Mouse (Mus musculus): ENCODE measurements around the gene Naa40. TPM values are rescaled to one million over a fixed set of nuclear protein-coding genes. Genes with fewer than 3 reads are reported as not detected.

Gene Naa40
- polyA plus RNA-seq, 1 experiment: 69.3 TPM

DNA sequence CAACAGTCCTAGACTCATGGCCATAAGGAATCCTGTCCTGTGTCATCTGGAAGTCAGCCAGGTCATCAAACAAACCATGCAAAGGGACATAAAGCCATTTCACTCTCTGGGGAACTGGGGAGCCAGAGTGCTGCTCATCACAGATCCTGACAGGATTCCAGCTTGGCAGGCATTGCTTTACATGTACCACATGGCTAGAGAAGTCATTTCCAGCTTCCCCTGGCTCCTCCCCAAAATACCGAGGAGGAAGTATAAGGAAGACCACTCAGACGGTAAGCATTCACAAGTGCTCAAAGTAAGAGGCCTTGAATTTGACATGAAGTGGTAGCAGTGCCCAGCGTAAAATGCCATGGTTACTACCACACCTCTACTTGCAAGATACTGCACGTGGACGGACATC, 26.5 kb downstream of the Naa40 start:
- TF ChIP-seq CTCF (IDR thresholded peaks at IDR 0.05; ENCODE audit: control insufficient read depth, insufficient read depth, insufficient replicate concordance, low read depth, low read length): no peak
- no peak for TF ChIP-seq POLR2A (IDR thresholded peaks at IDR 0.05; ENCODE audit: control insufficient read depth, low read depth, low read length)
- peaks cover 11% of the 10 kb centered on the region for H3K4me1 ChIP-seq (ENCODE audit: control insufficient read depth, insufficient read depth, low read length)
- H3K4me3 ChIP-seq (ENCODE audit: control insufficient read depth, low read depth, low read length): no peak overlapping the region
- no peaks in the 10 kb centered on the region for H3K36me3 ChIP-seq (ENCODE audit: control insufficient read depth, insufficient read depth, low read length)
- H3K27me3 ChIP-seq (ENCODE audit: control insufficient read depth, insufficient read depth, low read length): no peaks in the 10 kb centered on the region
- no peak overlapping the region for H3K27ac ChIP-seq (ENCODE audit: control insufficient read depth, insufficient read depth, low read depth, low read length)

- H3K27ac ChIP-seq (ENCODE audit: control insufficient read depth, insufficient read depth, low read depth, low read length): no peak overlapping the region
- H3K4me3 ChIP-seq (ENCODE audit: control insufficient read depth, low read depth, low read length): no peak overlapping the region
- peaks cover 8% of the 10 kb centered on the region for H3K4me1 ChIP-seq (ENCODE audit: control insufficient read depth, insufficient read depth, low read length)
- no peaks in the 10 kb centered on the region for H3K36me3 ChIP-seq (ENCODE audit: control insufficient read depth, insufficient read depth, low read length)
- TF ChIP-seq CTCF (IDR thresholded peaks at IDR 0.05; ENCODE audit: control insufficient read depth, insufficient read depth, insufficient replicate concordance, low read depth, low read length) (no peak), POLR2A (IDR thresholded peaks at IDR 0.05; ENCODE audit: control insufficient read depth, low read depth, low read length) (no peak)
- H3K27me3 ChIP-seq (ENCODE audit: control insufficient read depth, insufficient read depth, low read length): no peaks in the 10 kb centered on the region
Measured at GRCm38 (mm10) chr19:7213010-7213409, 28.0 kb downstream of the Naa40 start.

DNA sequence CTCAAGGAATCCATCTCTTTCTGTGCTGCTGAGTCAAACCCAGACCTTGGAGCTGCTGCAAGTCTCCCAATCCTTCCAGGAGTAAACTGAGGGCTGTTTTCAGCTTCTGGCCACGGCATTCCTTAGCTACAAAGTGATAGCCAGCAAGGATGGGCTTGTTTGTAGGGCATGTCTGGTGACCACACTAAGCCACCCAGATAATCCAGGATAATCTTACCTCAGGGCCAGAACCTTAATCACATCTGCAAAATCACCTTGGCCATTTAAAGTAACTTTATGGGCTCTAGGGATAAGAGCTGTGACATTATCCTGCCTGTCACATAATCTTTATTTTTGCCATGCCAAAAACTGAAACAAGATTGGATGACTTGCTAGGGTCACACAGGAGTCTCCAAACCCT, 28.8 kb downstream of the Naa40 start:
- no peak overlapping the region for H3K27ac ChIP-seq (ENCODE audit: control insufficient read depth, insufficient read depth, low read depth, low read length)
- TF ChIP-seq POLR2A (IDR thresholded peaks at IDR 0.05; ENCODE audit: control insufficient read depth, low read depth, low read length): no peak
- no peak for TF ChIP-seq CTCF (IDR thresholded peaks at IDR 0.05; ENCODE audit: control insufficient read depth, insufficient read depth, insufficient replicate concordance, low read depth, low read length)
- H3K36me3 ChIP-seq (ENCODE audit: control insufficient read depth, insufficient read depth, low read length): no peaks in the 10 kb centered on the region
- no peak overlapping the region for H3K4me3 ChIP-seq (ENCODE audit: control insufficient read depth, low read depth, low read length)
- peaks cover 7% of the 10 kb centered on the region for H3K4me1 ChIP-seq (ENCODE audit: control insufficient read depth, insufficient read depth, low read length)
- no peaks in the 10 kb centered on the region for H3K27me3 ChIP-seq (ENCODE audit: control insufficient read depth, insufficient read depth, low read length)

DNA sequence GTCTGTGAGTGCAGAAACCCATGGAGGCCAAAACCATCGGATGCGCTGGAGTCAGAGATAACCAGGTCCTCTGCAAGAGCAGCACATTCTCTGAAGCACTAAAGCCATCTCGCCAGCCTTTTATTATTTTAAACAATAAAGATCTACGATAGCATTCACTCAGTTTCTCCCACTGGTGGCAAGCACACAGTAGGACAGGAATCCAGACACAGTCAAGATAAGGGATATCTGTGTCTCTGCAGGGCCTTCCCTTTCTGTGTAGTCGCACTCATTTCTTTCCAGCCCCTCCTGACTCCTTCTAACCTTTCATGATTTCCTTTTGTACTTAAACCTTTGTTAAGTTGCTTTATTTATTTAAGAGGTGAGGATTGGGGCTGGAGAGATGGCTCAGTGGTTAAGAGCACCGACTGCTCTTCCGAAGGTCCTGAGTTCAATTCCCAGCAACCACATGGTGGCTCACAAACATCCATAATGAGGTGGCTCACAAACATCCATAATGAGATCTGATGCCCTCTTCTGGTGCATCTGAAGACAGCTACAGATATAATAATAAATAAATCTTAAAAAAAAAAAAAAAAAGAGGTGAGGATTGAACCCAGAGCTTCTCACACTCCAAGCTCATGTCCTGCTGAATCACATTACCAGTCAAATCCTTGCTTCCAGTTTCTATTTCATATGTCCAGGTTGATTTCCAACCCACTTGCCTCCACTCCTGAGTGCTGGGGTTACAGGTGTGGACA, 30.9 kb downstream of the Naa40 start:
- no peaks in the 10 kb centered on the region for H3K27me3 ChIP-seq (ENCODE audit: control insufficient read depth, insufficient read depth, low read length)
- no peaks in the 10 kb centered on the region for H3K36me3 ChIP-seq (ENCODE audit: control insufficient read depth, insufficient read depth, low read length)
- H3K4me3 ChIP-seq (ENCODE audit: control insufficient read depth, low read depth, low read length): no peak overlapping the region
- no peak overlapping the region for H3K27ac ChIP-seq (ENCODE audit: control insufficient read depth, insufficient read depth, low read depth, low read length)
- TF ChIP-seq POLR2A (IDR thresholded peaks at IDR 0.05; ENCODE audit: control insufficient read depth, low read depth, low read length): no peak
- no peak for TF ChIP-seq CTCF (IDR thresholded peaks at IDR 0.05; ENCODE audit: control insufficient read depth, insufficient read depth, insufficient replicate concordance, low read depth, low read length)
- H3K4me1 ChIP-seq (ENCODE audit: control insufficient read depth, insufficient read depth, low read length): peaks cover 6% of the 10 kb centered on the region; the same call in 1 of the 2 replicates

DNA sequence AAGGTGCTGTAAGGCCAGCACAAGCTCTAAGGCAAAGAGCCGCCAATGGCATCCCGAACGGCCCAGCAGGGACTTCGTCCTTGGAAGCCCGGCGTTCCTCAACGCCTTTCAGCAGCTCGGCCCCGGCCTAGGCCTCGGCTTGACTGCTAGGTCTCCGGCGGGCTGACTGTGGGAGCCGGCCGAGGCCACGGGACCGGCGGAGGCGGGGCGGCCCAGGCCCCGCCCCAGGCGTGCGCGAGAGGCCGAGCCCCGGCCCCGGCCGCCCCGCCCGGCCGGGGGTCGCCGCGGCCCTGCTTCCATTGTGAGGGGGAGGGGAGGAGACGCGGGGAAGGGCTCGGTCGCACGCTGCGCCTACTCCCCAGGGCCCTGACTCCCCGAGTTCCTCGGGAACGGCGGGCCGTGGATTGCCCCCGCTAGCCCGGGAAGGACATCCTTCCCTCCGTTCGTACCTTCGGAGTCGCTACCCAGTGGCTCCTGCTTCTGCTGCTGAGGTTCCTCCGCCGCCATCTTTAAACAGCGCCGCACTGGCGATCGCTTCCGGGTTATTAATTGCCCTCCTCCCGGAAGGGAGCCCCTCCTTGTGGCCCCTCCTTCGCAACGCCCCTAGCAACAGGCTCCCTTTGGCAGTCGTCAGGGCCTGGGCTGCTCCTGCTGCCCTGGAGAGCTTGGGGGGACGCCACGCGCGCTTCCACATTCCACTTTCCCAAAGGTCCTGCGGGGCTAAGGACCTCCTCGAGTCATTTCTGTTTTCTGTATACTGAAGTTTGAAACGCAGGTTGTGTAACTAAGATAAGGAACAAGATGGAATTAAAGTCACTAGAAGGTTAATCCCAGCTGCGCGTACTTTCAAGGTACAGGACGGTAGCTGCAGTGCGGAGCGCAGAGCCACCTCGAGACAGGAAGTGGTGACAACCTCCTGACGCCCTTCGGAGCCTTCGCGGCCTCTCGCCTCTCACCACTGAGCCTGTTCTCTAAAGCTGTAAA, 34.9 kb downstream of the Naa40 start, which contains the start of gene Otub1:
Gene Otub1 (minus strand): TSS at position 564 of the 984 bp plus-strand sequence.
- TF ChIP-seq CTCF (IDR thresholded peaks at IDR 0.05; ENCODE audit: control insufficient read depth, insufficient read depth, insufficient replicate concordance, low read depth, low read length) (no peak), POLR2A (IDR thresholded peaks at IDR 0.05; ENCODE audit: control insufficient read depth, low read depth, low read length) (peak; percentile 83)
- H3K4me1 ChIP-seq (ENCODE audit: control insufficient read depth, insufficient read depth, low read length): peaks cover 7% of the 10 kb centered on the region
- peak within 1 kb of the TSS; percentile 93 for H3K4me3 ChIP-seq (ENCODE audit: control insufficient read depth, low read depth, low read length)
- H3K27ac ChIP-seq (ENCODE audit: control insufficient read depth, insufficient read depth, low read depth, low read length): peak within 1 kb of the TSS; percentile 92
- H3K27me3 ChIP-seq (ENCODE audit: control insufficient read depth, insufficient read depth, low read length): no peaks in the 10 kb centered on the region
- peaks cover 5% of the 10 kb centered on the region for H3K36me3 ChIP-seq (ENCODE audit: control insufficient read depth, insufficient read depth, low read length)

DNA sequence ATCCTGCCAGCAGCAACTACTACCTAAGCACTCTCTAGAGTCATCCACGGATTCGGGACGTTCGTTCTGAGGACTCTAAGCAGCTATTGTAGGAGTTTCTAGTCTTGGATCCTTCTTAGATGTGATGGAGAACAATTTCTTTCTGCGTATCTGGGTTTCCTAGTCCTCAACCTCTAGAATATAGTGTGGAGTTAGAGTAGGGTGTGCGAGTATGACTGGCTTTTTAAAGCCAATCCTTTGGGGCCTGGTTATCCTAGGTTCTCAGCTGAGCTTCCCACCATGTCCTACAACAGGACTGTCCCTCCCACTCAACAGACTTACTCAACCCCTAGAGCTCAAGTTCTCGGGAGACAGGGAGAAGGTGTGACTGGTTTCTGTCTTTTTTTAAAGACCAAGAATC, 35.7 kb downstream of the Naa40 start:
- H3K27ac ChIP-seq (ENCODE audit: control insufficient read depth, insufficient read depth, low read depth, low read length): peak overlapping the region; percentile 92
- H3K27me3 ChIP-seq (ENCODE audit: control insufficient read depth, insufficient read depth, low read length): no peaks in the 10 kb centered on the region
- peak overlapping the region; percentile 93 for H3K4me3 ChIP-seq (ENCODE audit: control insufficient read depth, low read depth, low read length)
- peaks cover 7% of the 10 kb centered on the region for H3K4me1 ChIP-seq (ENCODE audit: control insufficient read depth, insufficient read depth, low read length)
- peaks cover 6% of the 10 kb centered on the region for H3K36me3 ChIP-seq (ENCODE audit: control insufficient read depth, insufficient read depth, low read length)
- TF ChIP-seq CTCF (IDR thresholded peaks at IDR 0.05; ENCODE audit: control insufficient read depth, insufficient read depth, insufficient replicate concordance, low read depth, low read length) (no peak), POLR2A (IDR thresholded peaks at IDR 0.05; ENCODE audit: control insufficient read depth, low read depth, low read length) (no peak)

- peaks cover 6% of the 10 kb centered on the region for H3K36me3 ChIP-seq (ENCODE audit: control insufficient read depth, insufficient read depth, low read length)
- H3K27me3 ChIP-seq (ENCODE audit: control insufficient read depth, insufficient read depth, low read length): no peaks in the 10 kb centered on the region
- H3K4me1 ChIP-seq (ENCODE audit: control insufficient read depth, insufficient read depth, low read length): peaks cover 7% of the 10 kb centered on the region
- peak overlapping the region; percentile 93 for H3K4me3 ChIP-seq (ENCODE audit: control insufficient read depth, low read depth, low read length)
- peak overlapping the region; percentile 92; the same call in 1 of the 2 replicates for H3K27ac ChIP-seq (ENCODE audit: control insufficient read depth, insufficient read depth, low read depth, low read length)
- no peak for TF ChIP-seq CTCF (IDR thresholded peaks at IDR 0.05; ENCODE audit: control insufficient read depth, insufficient read depth, insufficient replicate concordance, low read depth, low read length)
- TF ChIP-seq POLR2A (IDR thresholded peaks at IDR 0.05; ENCODE audit: control insufficient read depth, low read depth, low read length): no peak
Measured at GRCm38 (mm10) chr19:7204898-7205297, 36.1 kb downstream of the Naa40 start.

All from testis, adult 2 months (tissue).